Mouse (Mus musculus): ENCODE measurements around the gene Gm13889. TPM values are rescaled to one million over a fixed set of nuclear protein-coding genes. Genes with fewer than 3 reads are reported as not detected.

Gene Gm13889
- polyA plus RNA-seq, 1 experiment from 2014 or later = 5.2 TPM

DNA sequence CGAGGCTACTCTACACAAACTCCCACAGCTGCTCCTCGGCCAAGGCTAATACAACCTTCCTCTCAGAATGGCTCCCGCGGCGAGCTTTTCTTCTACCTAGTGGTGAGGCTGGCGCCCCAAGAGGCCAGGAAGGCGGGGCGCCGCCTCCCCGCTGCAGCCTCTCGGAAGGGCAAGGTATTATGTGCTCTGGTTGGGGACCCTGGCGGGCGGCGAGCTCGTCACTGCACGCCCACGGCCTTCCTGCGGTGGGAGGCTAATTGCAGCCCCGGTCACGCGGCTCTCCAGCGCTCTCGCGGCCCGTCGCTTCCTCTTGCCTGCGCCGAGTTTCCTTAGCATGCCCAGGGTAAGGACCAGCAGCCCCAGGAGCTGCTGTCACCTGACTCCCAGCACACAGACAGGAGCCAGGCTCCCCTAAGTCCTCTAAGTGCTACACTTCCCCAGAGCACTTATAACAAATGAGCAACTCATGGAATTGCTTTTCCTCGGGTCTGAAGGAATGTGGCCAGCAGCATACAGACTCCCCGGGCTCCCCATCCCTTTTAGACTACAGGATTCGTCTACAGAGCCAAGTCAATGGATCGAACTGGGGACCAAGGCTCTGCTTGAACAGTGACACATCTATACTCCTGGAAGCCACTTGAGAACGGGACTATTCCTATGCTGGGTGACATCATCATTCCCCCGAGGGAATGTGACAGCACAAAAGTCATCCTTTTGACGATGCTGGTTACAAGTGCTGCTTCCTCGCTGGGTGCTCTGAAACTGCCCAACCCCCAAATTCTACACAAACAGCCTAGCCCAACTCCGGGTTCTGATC, 19.6 kb upstream of the Gm13889 start:
- Histone ChIP-seq H3K27ac (replicated peaks) (peak overlapping the region; percentile 56; the same call in 1 of the 2 replicates), H3K27me3 (peaks cover 8% of the 10 kb centered on the region; the same call in 1 of the 2 replicates), H3K4me2 (replicated peaks) (peak overlapping the region; percentile 83), H3K9ac (replicated peaks) (peak overlapping the region; percentile 60), H3K4me1 (peaks cover 25% of the 10 kb centered on the region), H3K4me3 (peak overlapping the region; percentile 49), H3K36me3 (peaks cover 31% of the 10 kb centered on the region), H3K9me3 (no peaks in the 10 kb centered on the region)
- WGBS = 2% methylated on average over 37 of the region's 37 CpGs
- ATAC-seq (ENCODE audit: low FRiP score, low read depth) = peak; percentile 75

DNA sequence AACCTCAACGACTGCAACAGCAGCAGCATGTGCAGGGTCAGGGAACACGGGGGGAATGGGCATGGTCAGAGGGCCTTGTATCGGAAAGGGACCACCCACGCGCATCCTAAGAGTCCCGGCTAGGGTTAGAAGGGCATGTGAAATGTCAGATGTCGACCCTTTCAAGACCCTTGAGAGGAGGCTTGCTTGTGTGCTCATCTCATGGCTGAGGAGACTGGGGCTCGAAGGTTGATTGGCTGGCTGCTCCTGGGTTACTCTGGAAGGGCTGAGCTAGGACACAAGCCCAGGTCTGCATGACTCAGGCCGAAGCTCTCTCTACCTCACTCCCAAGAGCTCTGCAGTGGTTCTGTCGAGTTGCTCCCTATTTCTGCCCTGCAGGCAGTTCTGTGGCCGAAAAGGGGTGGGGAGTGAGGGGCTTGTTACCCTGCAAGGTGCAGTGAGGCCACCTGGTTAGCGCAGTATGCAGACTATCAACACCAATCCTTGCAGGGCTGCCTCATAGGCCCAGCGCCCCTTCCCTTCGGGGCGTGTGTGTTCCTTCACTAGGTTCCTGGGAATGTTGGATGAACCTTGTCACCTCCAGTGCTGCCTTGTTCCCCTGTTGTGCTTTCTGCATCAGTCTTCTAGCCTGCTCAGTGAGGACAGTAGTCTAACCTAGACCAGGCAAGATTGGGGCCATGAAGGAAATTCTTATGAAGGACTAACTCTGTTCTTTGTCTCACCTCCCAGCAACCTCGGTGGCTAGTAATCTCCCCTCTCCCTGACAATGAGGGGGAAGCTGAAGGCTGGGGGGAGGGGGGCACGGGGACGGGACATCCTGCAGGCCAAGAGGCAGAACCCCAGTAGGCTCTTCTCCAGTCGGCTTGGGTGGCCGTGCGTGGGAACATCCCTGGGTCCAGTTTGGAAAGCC, 18.8 kb upstream of the Gm13889 start:
- WGBS = 21% methylated on average over 21 of the region's 21 CpGs
- Histone ChIP-seq H3K4me2 (replicated peaks) (peak overlapping the region; percentile 83), H3K4me1 (peaks cover 25% of the 10 kb centered on the region), H3K9me3 (no peaks in the 10 kb centered on the region), H3K36me3 (peaks cover 22% of the 10 kb centered on the region), H3K4me3 (peak overlapping the region; percentile 49), H3K27ac (replicated peaks) (peak overlapping the region; percentile 56; the same call in 1 of the 2 replicates), H3K27me3 (peaks cover 8% of the 10 kb centered on the region; the same call in 1 of the 2 replicates), H3K9ac (replicated peaks) (peak overlapping the region; percentile 60)
- ATAC-seq (ENCODE audit: low FRiP score, low read depth) = peak; percentile 21

DNA sequence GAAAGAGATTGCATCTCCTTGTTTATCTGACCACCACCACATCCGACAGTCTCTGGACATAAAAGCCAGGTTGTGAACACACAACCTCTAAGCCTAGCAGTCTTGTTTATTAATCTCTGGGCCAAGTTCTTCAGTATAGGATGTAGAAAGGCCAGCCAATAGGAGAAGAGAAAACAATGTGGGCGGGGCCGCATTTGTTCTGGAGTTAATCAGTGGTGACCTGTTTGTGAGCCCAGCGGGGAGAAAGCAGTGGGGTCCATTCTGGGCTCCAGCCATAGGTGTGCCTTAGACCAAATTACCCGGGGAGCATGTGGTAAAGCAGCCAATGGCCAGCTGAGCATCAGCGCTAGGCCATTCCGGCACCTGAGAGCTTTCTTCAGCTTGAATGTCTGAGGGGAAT, 18.0 kb upstream of the Gm13889 start:
- Histone ChIP-seq H3K4me2 (replicated peaks) (no peak overlapping the region), H3K36me3 (peaks cover 15% of the 10 kb centered on the region), H3K9me3 (no peaks in the 10 kb centered on the region), H3K27me3 (peaks cover 8% of the 10 kb centered on the region; the same call in 1 of the 2 replicates), H3K27ac (replicated peaks) (no peak overlapping the region), H3K4me1 (peaks cover 25% of the 10 kb centered on the region), H3K4me3 (no peak overlapping the region), H3K9ac (replicated peaks) (no peak overlapping the region)
- no peak for ATAC-seq (ENCODE audit: low FRiP score, low read depth)
- WGBS = 46% methylated on average over 7 of the region's 7 CpGs

DNA sequence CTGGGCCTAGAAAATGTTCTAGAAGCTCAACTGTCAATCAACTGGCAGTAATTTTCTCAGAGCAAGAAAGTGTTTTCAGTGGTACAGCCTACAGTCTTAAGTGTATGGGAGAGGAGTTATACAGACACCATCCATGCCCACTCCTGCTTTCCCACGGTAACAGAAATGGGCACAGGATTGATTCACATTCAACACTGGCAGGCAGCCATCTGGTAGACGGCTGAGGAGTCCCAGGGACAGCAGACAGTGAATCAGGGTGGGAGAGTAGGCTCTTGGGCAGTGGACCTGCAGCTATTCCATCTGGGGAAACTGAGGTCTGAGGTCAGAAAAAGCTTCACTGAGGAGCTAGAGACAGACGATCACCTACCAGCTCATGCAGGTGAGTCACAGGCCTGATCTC, 14.6 kb upstream of the Gm13889 start:
- H3K4me1 ChIP-seq = peaks cover 18% of the 10 kb centered on the region
- 75% methylated on average over 3 of the region's 3 CpGs for WGBS
- no peaks in the 10 kb centered on the region for H3K9me3 ChIP-seq
- no peak for ATAC-seq (ENCODE audit: low FRiP score, low read depth)
- H3K9ac ChIP-seq (replicated peaks) = no peak overlapping the region
- peaks cover 5% of the 10 kb centered on the region; the same call in 1 of the 2 replicates for H3K27me3 ChIP-seq
- no peak overlapping the region for H3K4me3 ChIP-seq
- H3K4me2 ChIP-seq (replicated peaks) = no peak overlapping the region
- H3K36me3 ChIP-seq = no peaks in the 10 kb centered on the region
- no peak overlapping the region for H3K27ac ChIP-seq (replicated peaks)

DNA sequence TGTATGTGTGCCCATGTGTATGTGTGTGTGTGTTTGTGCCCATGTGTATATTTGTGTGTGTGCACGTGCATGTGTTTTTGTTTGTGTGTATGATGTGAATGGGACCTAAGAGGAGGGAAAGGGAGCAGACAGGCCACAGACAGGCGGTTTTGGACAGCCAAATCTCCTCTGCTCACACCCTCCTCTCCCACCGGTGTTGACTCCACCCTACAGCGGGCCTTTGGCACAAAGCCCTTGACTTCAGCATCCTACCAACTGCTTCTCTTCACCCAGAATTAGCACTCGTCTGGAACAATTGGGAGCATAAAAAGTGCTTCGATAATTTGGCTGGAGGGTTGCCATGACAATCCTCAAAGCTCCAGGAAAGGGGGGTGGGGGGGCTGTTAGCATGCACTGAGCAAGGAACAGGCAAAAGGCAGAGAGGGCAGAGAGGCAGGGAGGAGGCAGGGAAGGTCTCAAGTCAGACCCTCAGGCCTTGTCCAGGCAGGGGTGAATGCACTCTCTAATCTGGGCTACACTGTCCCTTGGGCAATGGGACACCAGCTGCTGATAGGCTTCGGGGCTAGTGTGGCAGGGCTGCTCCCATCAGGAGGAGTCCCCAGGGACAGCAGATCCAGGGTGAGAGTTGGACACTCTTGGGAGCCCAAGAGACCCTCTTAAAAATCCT, 7.6 kb upstream of the Gm13889 start:
- no peak overlapping the region for H3K4me3 ChIP-seq
- WGBS = 39% methylated on average over 7 of the region's 7 CpGs
- H3K27ac ChIP-seq (replicated peaks) = no peak overlapping the region
- peaks cover 12% of the 10 kb centered on the region for H3K4me1 ChIP-seq
- H3K27me3 ChIP-seq = no peaks in the 10 kb centered on the region
- no peaks in the 10 kb centered on the region for H3K9me3 ChIP-seq
- H3K4me2 ChIP-seq (replicated peaks) = no peak overlapping the region
- no peak overlapping the region for H3K9ac ChIP-seq (replicated peaks)
- peak; percentile 44; the same call in 1 of the 2 replicates for ATAC-seq (ENCODE audit: low FRiP score, low read depth)
- no peaks in the 10 kb centered on the region for H3K36me3 ChIP-seq

DNA sequence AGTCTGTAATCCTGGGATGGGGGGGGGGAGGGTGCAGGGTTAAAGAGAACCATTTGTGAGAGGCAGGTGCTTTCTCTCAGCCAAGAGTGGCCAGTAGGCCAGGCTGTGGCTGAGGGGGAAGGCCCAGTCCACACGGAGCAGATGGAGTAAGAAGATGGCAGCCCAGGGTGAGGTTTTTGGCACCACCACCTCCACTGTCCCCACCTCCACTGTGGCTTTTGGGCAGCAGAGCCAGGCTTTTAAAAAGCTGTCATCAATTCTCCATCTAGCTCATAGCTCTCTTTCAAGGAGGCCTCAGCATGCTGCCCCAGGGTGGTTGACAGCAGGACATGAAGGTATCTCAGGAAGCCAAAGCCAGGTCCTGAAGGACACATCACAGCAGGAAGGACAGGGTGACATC, 6.8 kb upstream of the Gm13889 start:
- no peak for ATAC-seq (ENCODE audit: low FRiP score, low read depth)
- H3K4me2 ChIP-seq (replicated peaks) = no peak overlapping the region
- peaks cover 2% of the 10 kb centered on the region for H3K27me3 ChIP-seq
- 94% methylated on average over 1 of the region's 1 CpGs for WGBS
- H3K4me1 ChIP-seq = peaks cover 12% of the 10 kb centered on the region
- no peak overlapping the region for H3K27ac ChIP-seq (replicated peaks)
- no peaks in the 10 kb centered on the region for H3K36me3 ChIP-seq
- no peak overlapping the region for H3K9ac ChIP-seq (replicated peaks)
- H3K9me3 ChIP-seq = no peaks in the 10 kb centered on the region
- no peak overlapping the region for H3K4me3 ChIP-seq

DNA sequence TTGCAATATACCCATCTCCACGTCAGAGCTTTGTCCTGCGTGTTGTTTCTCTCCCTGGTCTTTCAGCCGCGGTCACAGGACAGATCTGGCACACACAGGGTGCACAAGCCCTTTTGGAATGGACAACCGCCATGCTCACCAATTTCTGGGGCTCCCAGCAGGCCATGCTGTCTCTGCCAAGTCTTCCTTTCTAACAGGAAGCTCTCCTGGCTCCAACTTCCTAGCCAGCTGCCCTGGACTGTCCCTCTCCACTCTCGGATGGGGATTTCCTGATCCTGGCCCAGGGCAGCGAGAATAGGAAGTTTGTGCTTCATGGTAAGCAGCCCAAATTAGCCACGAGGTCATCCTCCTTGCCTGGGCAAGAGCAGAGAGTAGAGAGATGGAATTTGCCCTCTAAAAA, 4.7 kb upstream of the Gm13889 start:
- Histone ChIP-seq H3K4me1 (peaks cover 26% of the 10 kb centered on the region), H3K27ac (replicated peaks) (no peak overlapping the region), H3K4me2 (replicated peaks) (no peak overlapping the region), H3K4me3 (no peak overlapping the region), H3K9me3 (no peaks in the 10 kb centered on the region), H3K36me3 (no peaks in the 10 kb centered on the region), H3K9ac (replicated peaks) (no peak overlapping the region), H3K27me3 (peaks cover 23% of the 10 kb centered on the region)
- ATAC-seq (ENCODE audit: low FRiP score, low read depth) = no peak
- whole genome bisulfite sequencing = 77% methylated on average over 8 of the region's 8 CpGs

DNA sequence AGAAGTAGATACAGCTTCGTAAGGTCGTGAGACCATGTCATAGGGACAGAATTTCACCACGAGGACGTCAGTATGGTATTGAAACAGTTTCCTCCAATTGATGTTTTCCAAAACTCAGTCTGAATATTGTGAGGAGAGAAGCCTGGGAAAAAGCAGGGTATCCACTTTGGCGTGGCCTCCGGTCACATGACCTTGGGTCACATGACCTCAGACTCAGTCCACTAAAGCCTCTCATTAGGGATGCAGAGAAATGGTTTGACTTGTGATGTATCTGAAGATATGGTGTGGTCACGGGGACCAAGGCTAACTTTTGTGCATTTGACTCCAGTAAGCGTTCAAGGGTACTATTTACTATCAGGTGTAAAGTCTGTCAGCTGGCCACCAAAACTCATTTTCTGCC, 2.3 kb upstream of the Gm13889 start:
- H3K4me3 ChIP-seq = no peak overlapping the region
- H3K9me3 ChIP-seq = no peaks in the 10 kb centered on the region
- peaks cover 38% of the 10 kb centered on the region for H3K4me1 ChIP-seq
- H3K27me3 ChIP-seq = peaks cover 47% of the 10 kb centered on the region
- no peak for ATAC-seq (ENCODE audit: low FRiP score, low read depth)
- no peak overlapping the region for H3K9ac ChIP-seq (replicated peaks)
- 78% methylated on average over 8 of the region's 8 CpGs for WGBS
- no peak overlapping the region for H3K4me2 ChIP-seq (replicated peaks)
- H3K27ac ChIP-seq (replicated peaks) = no peak overlapping the region
- H3K36me3 ChIP-seq = no peaks in the 10 kb centered on the region

DNA sequence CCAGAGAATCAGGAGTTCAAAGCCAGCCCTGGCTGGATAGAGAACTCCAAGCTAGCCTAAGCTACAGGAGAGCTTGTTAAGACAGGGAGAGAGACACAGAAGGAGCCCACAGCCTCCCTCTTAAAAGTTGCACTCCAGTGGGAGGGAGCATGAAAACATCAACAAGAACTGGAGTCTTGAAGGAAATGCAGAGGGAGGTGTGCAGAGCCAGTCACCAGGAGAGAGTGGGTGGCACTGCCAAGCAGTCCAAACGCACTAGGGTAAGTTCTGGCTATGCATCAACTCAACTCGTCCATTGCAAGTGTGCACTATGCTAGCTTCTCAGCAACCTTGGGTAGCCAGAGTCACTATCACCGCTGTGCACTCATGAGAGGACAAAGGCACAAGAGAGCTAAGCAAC, 1.2 kb upstream of the Gm13889 start:
- 73% methylated on average over 3 of the region's 3 CpGs for WGBS

DNA sequence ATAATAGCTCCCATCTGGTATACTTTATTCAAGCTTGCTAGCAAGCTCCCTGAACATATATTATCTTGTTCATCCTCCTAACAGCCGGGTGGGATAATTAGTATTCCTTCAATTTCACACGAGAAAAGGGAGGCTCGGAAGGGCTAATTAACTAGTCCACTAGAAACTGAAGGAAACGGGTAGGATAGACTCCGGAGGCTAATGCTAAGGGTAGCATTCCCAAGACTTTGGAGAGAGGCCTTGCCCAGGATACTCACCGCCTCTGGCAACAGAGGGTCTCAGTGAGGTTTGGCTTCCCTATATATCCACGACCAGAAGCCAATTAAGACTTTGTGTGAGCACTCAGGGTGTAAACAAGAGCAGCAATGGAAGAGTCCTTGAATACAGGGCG, 779 bp upstream of the Gm13889 start:
- Histone ChIP-seq H3K4me3 (no peak overlapping the region), H3K4me1 (peaks cover 37% of the 10 kb centered on the region), H3K4me2 (replicated peaks) (no peak overlapping the region), H3K9ac (replicated peaks) (no peak overlapping the region), H3K27me3 (peaks cover 60% of the 10 kb centered on the region), H3K9me3 (no peaks in the 10 kb centered on the region), H3K27ac (replicated peaks) (no peak overlapping the region; the same call in 1 of the 2 replicates), H3K36me3 (no peaks in the 10 kb centered on the region)
- WGBS = 47% methylated on average over 8 of the region's 8 CpGs
- ATAC-seq (ENCODE audit: low FRiP score, low read depth) = no peak

More for the DNA sequence above, 1.2 kb upstream of the Gm13889 start:
- no peak overlapping the region for H3K4me3 ChIP-seq
- H3K4me2 ChIP-seq (replicated peaks) = no peak overlapping the region
- no peak for ATAC-seq (ENCODE audit: low FRiP score, low read depth)
- H3K27me3 ChIP-seq = peaks cover 58% of the 10 kb centered on the region
- peaks cover 37% of the 10 kb centered on the region for H3K4me1 ChIP-seq
- no peak overlapping the region for H3K9ac ChIP-seq (replicated peaks)
- no peaks in the 10 kb centered on the region for H3K36me3 ChIP-seq
- no peak overlapping the region for H3K27ac ChIP-seq (replicated peaks)
- no peaks in the 10 kb centered on the region for H3K9me3 ChIP-seq

DNA sequence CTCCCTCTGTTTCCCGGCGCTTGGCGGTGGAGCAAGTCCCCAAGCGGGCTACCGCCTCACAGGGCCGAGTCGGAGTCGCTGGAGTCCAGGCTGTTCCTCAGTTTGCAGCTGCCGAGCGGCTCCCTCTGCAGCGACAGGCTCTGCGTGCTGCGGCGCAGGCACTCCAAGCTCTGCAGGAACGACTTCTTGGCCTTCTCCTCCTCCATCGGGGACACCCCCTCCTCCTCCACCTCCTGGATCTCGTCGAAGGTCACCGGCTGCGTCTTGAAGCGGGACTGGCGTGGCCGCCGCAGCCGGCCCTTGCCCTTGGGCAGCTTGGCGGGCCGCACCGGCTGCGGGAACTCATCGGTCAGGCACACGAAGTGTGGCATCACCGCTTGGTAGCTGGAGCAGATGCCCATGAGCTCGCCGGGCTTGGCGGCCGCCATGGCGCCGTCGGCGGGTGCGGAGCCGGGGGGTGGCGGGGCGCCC, 635 bp downstream of the Gm13889 start:
- Histone ChIP-seq H3K27ac (replicated peaks) (no peak overlapping the region), H3K9me3 (no peaks in the 10 kb centered on the region), H3K27me3 (peaks cover 64% of the 10 kb centered on the region), H3K4me1 (peaks cover 37% of the 10 kb centered on the region), H3K4me3 (peak overlapping the region; percentile 68), H3K9ac (replicated peaks) (peak overlapping the region; percentile 68), H3K4me2 (replicated peaks) (peak overlapping the region; percentile 99), H3K36me3 (no peaks in the 10 kb centered on the region)
- under 1% methylated on average over 39 of the region's 44 CpGs for WGBS
- peak; percentile 57 for ATAC-seq (ENCODE audit: low FRiP score, low read depth)

All from midbrain, embryonic 12.5 days (tissue).